Mouse (Mus musculus): ENCODE measurements at regions not wholly inside any gene's neighbourhood (a gene's known extent, or its start where the extent isn't known, plus 50 kb on each side); places are given as distances from the start of the nearest gene placed in this dataset.

DNA sequence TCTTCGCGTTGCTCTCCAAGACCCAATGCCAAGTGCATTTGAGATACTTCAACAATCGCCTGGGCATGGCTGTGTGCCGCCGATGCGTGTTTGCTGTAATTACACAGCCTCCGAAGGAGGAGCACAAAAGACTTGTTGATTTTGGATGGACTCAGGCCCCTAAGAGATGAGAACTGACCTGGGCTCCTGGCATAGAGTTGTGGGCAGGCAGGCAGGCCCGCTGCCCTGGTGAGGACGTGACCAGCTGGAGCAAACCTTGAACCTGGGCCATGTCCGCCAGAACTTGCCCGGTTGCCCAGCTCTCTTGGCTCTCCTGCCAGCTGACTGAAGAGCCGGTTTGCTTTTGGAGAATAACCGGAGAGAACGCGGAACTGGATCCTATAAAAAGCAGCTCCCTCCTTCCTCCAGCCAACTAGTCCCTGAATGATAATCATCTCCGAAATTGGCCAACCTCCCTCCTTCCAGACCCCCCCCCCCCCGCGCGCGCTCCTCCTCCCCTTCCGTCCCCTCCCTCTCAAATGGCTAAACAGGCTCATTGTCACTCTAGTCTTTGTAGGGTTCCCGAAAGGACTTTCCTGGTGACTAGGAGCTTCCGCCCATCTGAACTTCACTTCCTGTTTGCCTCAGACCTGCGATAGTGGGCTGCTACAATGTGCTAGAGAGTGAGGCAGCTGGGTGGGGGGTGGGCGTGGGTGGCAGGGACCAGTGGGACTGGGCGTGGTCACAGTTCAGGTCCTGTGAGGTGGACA is 237.5 kb downstream of the Uaca start:
- ATAC-seq (ENCODE audit: extremely low read depth, insufficient number of reproducible peaks, low FRiP score, poor library complexity, severe bottlenecking) = no peak; the same call in none of the 2 replicates

DNA sequence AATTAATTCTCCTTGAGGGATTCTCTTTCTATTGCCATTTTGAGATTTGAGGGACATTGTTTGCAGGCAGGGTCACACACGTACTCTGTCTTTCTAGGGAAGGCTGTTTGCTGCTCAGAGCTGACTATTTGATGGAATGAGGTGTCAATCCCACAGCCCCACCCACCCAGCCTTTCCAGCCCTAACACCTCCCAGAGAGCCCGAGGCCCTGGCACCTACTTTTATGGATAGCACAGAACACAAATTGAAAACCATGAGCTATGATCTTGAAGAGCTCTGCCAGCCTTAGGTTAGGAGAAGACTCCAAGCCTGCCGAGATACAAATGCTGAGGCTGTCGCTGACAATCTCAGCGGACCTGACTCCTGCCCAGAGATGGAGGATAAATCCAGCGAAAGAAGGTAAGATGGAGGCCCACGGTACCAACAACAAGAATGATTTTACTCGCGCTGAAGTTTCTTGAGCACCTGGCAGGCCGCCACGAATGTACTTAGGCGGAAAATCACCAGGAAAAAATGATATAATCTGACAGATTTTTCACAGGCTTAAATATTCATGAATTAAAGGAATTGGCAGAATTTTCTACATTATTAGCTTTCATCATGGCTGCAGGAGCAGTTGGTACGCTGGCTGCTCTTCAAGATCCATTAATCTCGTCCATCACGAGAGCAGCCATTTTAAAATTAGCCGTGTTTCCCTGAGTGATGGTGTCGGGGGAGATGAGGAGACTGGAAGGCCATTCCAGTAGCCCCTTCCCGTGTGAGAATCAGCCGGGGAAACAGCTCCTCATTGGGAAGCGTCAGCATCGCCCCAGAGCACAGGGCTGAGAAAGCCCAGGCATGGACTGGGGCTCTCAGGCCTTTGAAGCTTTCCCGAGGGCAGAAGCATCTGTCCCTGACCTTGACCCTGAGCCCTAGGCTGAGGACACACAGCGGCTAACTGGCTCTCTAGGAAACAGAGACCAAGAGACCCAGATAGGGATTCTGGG is 238.4 kb downstream of the Uaca start:
- ATAC-seq (ENCODE audit: extremely low read depth, insufficient number of reproducible peaks, low FRiP score, poor library complexity, severe bottlenecking) = no peak

DNA sequence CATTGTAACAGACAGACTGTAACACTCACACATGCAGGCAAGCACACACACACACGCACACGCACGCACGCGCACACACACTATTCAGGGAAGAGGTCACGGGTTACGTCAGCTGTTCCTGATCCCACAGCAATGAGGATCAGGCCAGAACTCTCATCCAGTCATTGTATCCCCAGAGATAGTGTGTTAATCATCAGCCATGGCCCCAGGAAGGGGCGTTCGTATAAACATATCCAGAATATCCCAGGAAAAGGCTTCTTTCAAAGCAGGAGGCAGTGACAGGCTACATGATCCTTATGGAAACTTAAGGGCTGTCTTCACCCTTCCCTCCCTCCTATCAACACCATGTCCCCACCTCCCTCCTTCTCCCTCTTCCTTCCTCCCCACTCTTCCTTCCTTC is 239.3 kb downstream of the Uaca start:
- ATAC-seq (ENCODE audit: extremely low read depth, insufficient number of reproducible peaks, low FRiP score, poor library complexity, severe bottlenecking) = no peak

- 0 out of 2 replicates have a peak, but pooled peaks have one; percentile 13 for ATAC-seq (ENCODE audit: extremely low read depth, insufficient number of reproducible peaks, low FRiP score, poor library complexity, severe bottlenecking)
Observed at GRCm38 (mm10) chr9:61042063-61042462, 247.7 kb downstream of the Uaca start.

DNA sequence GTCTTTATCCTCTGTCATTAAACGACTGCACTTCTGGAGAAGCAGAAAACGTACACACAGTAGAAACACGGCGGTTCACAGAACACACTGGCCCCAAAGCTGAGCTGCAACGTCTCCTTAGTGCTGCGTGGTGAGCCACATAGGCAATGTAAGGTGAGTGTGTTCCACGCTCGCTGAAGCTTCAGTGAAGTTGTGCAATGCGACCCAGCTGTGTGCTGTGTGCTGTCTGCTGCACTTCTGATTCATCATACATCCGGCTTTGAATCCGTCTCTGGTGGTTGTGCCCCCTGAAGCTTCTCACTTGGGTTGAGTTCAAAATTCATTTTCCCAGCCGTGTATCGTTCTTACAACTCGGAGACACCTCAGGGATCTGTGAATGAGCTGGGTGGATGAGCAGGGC is 250.6 kb downstream of the Uaca start:
- ATAC-seq (ENCODE audit: extremely low read depth, insufficient number of reproducible peaks, low FRiP score, poor library complexity, severe bottlenecking) = no peak

GRCm38 (mm10) chr9:61046517-61046916 is 252.2 kb downstream of the Uaca start:
- ATAC-seq (ENCODE audit: extremely low read depth, insufficient number of reproducible peaks, low FRiP score, poor library complexity, severe bottlenecking) = peak; percentile 43; the same call in 1 of the 2 replicates

DNA sequence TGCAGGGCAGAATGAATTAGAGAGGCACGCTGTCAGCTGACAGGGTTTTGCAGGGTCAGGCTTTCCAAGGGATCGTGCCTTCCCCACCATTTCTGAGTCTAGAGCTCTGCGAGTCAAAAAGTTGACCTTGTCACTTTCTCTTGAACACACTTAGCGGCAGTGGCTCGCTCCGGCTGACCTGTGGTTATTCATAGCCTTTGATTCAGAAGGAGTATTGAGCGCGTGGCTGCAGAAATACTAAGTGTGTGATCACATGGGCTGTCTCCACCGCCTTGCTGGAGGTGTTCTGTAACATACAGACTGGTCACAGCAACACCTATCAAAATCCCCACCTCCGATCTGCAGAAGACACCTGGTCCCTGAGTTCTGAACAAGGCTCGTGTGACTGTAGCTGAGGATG is 252.9 kb downstream of the Uaca start:
- no peak for ATAC-seq (ENCODE audit: extremely low read depth, insufficient number of reproducible peaks, low FRiP score, poor library complexity, severe bottlenecking)

DNA sequence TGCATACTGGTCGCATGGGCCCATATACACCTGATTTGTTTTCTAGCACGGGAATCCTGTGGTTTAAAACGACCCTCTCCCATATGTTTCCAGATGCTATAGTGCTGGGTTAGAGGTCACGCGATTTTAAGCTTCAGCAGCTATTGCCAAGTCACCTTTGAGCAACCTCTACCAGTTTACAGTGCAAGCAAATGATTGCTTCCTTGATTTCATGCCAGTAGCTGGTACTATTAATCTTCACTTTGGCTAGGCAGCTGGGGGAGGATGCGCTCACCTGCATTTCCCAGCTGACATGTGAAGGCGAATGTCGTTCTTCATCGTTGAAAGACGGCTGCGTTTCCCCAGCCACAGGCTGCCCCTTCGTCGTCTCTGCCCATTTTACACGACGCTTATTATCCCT is 254.2 kb downstream of the Uaca start:
- no peak for ATAC-seq (ENCODE audit: extremely low read depth, insufficient number of reproducible peaks, low FRiP score, poor library complexity, severe bottlenecking)

GRCm38 (mm10) chr9:61052621-61053020 is 258.3 kb downstream of the Uaca start:
- ATAC-seq (ENCODE audit: extremely low read depth, insufficient number of reproducible peaks, low FRiP score, poor library complexity, severe bottlenecking) = no peak

DNA sequence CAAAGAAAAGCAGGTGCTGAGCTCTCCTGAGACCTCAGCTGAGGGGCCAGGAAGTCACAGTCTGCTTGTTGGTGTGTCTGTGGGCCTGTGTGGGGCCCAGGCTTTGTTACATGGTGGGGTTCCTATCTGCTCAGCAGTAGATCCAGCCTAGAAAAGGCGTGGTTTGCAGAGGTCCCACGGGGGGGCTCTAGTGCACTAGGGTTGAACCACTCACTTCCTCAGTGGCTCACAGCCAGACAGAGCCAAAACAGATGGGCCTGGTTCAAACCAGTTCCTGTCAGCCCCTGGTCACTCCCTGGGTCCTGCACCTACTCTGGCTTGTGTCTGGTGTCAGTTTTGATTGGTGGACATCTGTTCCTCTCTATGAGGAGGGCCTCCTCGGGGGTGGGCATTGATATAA is 260.1 kb downstream of the Uaca start:
- ATAC-seq (ENCODE audit: extremely low read depth, insufficient number of reproducible peaks, low FRiP score, poor library complexity, severe bottlenecking) = peak; percentile 83

DNA sequence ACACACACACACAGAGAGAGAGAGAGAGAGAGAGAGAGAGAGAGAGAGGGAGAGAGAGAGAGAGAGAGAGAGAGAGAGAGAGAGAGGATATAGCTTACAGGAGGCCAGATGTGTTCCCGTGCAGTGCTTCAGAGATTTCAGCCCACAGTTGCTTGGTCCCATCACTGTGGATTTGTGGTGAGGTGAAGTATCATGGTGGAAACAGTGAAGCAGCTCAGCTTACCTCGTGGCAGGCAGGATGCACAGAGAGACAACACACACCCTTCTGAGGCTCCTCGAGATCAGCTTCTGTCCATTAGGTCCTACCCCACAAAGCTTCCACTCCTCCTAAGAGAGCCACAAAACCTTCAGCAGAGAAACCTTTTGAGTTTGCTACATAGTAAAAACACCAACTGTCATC is 261.1 kb downstream of the Uaca start:
- no peak for ATAC-seq (ENCODE audit: extremely low read depth, insufficient number of reproducible peaks, low FRiP score, poor library complexity, severe bottlenecking)

DNA sequence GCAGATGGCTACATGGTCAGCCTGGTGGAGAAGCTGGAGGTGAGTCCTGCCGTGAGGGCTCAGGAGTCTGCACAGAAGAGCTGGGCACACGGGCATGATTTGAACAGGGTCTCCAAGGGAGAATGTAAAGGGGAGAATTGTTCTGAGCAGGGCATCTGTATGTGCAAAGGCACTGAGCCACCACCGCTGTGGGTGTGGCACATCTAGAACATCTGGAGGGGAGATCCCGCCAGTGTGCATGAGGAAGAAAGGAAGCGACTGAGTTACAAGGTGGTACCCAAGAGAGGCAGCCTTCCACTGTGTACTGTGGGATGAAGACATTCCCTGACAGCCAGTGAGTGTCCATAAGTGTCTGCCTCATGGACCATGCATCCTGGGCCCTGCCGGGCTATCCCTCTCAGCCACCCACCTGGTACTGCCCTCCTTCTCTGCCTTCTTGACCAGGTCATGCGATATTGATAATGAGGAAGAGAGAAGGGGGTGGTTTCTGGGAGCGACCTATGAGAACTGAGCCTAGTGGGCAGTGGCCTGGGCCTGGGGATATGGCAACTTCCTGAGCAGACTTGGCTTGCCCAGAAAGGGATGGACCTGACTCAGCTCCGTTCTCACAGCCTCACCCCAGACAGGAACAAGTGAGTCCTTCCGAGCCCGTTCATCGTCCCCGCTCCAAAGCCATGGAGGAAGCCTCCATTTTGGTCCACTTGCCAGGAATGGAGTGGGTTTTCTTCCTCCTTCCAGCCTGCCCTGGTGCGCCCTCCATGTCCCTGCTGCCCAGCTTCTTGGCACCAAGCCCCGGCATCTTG is 261.8 kb downstream of the Uaca start:
- no peak for ATAC-seq (ENCODE audit: extremely low read depth, insufficient number of reproducible peaks, low FRiP score, poor library complexity, severe bottlenecking)

- no peak for ATAC-seq (ENCODE audit: extremely low read depth, insufficient number of reproducible peaks, low FRiP score, poor library complexity, severe bottlenecking)
Observed at GRCm38 (mm10) chr9:61056731-61057270, 262.5 kb downstream of the Uaca start.

GRCm38 (mm10) chr9:61059225-61059624 is 264.9 kb downstream of the Uaca start:
- no peak for ATAC-seq (ENCODE audit: extremely low read depth, insufficient number of reproducible peaks, low FRiP score, poor library complexity, severe bottlenecking)

DNA sequence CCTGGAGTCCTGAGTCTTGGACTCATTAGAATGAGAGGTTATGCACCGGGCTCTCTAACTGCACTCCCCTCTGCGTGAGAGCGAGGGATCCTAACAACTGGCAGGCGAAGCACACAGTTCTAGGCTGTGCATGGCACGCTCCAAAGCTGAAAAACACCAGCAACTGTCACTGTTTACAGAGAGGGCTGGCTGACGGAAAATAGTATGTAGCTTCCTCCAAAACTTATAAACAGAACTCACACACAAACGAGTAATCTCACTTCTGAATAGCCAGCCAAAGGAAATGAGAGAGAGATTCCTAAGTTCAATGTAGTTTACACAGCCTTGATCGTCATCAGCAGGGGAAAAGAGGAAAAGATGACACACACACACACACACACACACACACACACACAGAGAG is 266.6 kb downstream of the Uaca start:
- no peak for ATAC-seq (ENCODE audit: extremely low read depth, insufficient number of reproducible peaks, low FRiP score, poor library complexity, severe bottlenecking)

DNA sequence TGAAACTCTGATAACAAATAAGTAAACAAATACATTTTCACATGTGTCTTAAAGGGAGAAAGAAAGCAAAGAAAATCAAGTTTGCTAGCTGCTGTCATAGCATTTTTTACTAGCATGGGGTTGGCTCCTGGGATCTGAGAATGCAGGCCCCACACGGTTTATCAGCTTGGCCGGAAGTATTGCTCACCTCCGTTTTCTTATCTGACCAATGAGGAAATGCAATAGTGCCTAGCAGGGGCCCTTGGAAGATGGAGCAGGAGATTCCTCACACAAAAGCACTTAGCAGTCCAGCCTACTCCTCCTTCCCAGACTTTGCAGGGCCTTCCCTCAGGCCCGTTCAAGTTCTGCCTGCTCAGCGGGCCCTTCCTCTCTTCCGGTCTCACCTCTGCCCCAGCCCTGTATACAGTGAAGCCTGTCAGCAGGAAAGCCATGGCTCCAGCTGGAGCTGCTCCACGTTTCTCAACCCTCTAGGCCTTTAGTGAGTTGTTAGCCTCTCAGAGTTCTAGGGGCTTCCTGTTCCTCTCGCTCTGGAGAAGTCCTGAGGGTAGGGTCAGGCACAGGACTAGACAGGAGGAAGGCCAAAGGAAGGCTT is 270.5 kb downstream of the Uaca start:
- ATAC-seq (ENCODE audit: extremely low read depth, insufficient number of reproducible peaks, low FRiP score, poor library complexity, severe bottlenecking) = no peak

DNA sequence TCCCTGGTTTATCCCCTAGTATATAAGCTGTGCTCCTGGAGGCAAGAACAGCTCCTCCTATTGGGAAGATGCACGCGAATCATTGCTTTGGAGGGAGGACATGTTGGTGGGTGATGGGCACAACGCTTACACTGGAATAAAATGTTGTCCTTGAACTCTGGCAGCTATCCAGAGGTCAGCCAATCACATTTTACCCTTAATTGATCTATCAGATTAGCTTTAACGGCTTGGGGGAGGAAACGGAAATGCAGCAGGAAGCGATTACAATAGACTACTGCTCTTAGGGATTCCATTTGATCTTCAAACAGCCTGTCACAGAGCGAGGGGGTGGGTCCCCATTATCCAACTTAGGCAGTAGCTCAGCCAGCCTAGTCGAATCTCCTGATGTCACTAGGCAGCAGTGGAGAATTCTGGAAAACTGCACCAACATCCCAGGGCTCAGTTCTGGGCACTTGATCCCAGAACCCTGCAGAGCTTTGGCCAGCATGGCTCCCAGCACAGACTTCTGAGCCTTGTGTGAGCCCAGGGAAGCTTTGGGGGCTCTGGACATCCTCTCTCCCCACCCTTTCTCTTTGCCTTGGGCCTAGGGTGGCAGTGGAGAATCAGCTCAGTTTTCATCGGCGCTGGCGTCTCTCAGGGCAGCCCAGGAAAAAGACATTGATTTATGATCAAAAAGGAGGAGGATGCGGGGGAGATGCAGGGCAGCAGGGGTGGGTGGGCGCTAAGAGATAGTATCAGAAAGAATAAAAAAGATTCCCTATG is 275.4 kb downstream of the Uaca start:
- no peak for ATAC-seq (ENCODE audit: extremely low read depth, insufficient number of reproducible peaks, low FRiP score, poor library complexity, severe bottlenecking)

DNA sequence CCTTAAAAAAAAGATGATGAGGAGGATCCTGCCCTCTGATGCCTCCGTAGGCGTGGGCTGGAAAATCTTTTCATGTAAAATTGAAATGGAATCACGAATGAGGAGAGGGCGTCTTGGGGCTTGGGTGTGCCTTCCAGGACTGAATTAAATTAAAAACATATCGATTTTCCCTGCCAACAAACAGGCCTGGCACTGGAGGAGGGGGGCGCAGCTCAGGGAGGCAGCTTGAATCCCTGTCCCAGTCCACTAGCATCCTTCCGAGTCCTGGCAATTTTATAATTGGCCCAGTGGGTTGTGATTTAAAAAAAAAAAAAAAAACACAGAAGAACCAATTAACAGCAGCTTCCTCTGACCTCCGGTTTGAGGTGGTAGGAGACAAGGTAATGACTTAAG is 276.0 kb downstream of the Uaca start:
- ATAC-seq (ENCODE audit: extremely low read depth, insufficient number of reproducible peaks, low FRiP score, poor library complexity, severe bottlenecking) = no peak
